Mouse (Mus musculus) myocyte (in vitro differentiated cells): Measurements from ENCODE around the gene Tepp.

ENCODE experiments used
- CEBPB ChIP-seq: IDR thresholded peaks from 2 replicates; pipeline ENCODE4 v1.6.1; 2011; ENCODE audit warnings: mild to moderate bottlenecking, moderate library complexity; ENCODE audit not compliant: poor library complexity, insufficient read depth, severe bottlenecking
- POLR2AphosphoS2 ChIP-seq: IDR thresholded peaks from one replicate; pipeline ENCODE4 v1.6.1; 2011; ENCODE audit warnings: low read depth, control low read depth; ENCODE audit not compliant: insufficient read length
- SRF ChIP-seq: IDR thresholded peaks from one replicate; pipeline ENCODE4 v1.6.1; 2011; ENCODE audit warnings: low read depth; ENCODE audit not compliant: control insufficient read depth, insufficient read length

- no peak for TF ChIP-seq SRF
- TF ChIP-seq POLR2AphosphoS2 = no peak
- TF ChIP-seq CEBPB = no peak
Measured at GRCm38 (mm10) chr8:95293172-95293571, 17.2 kb upstream of the Tepp start.
